Mouse (Mus musculus) liver, postnatal 0 days (tissue): Measurements from ENCODE around the gene Ccdc162. TPM values are rescaled to one million over a fixed set of nuclear protein-coding genes. Genes with fewer than 3 reads are reported as not detected.

ENCODE experiments used
- ATAC-seq: fragments of 200-750 bp; cut with Nextera tagmentation; 2 replicates; pipeline ENCODE4 v1.8.0; 2017; ENCODE audit warnings: mild to moderate bottlenecking, moderate library complexity
- DNase-seq: peaks from one replicate; pipeline ENCODE4 v3.0.0-alpha.2; 2016
- H3K27ac ChIP-seq: fragments of 300-500 bp; sonication (generic); 2 replicates; pipeline ENCODE4 v1.5.1; 2014; ENCODE audit warnings: antibody characterized with exemption, moderate library complexity, mild to moderate bottlenecking, low read depth
- H3K27me3 ChIP-seq: fragments of 300-500 bp; sonication (generic); 2 replicates; pipeline ENCODE4 v1.6.1; 2014; ENCODE audit warnings: low read length, control low read depth, mixed read lengths; ENCODE audit not compliant: insufficient read depth
- H3K36me3 ChIP-seq: fragments of 300-500 bp; sonication (generic); replicated peaks from 2 replicates; pipeline ENCODE4 v1.6.1; 2014; ENCODE audit warnings: mild to moderate bottlenecking, control low read depth, low read length, moderate library complexity, mixed read lengths; ENCODE audit not compliant: insufficient read depth
- H3K4me1 ChIP-seq: fragments of 300-500 bp; sonication (generic); 2 replicates; pipeline ENCODE4 v1.6.1; 2014; ENCODE audit warnings: antibody characterized with exemption, mild to moderate bottlenecking, control low read depth; ENCODE audit not compliant: insufficient read depth
- H3K4me2 ChIP-seq: fragments of 300-500 bp; sonication (generic); 2 replicates; pipeline ENCODE4 v1.6.1; 2014; ENCODE audit warnings: low read depth, mild to moderate bottlenecking, low read length, moderate library complexity, mixed read lengths
- H3K4me3 ChIP-seq: fragments of 300-500 bp; sonication (generic); 2 replicates; pipeline ENCODE4 v1.5.1; 2014; ENCODE audit warnings: low read depth, low read length
- H3K9ac ChIP-seq: fragments of 300-500 bp; sonication (generic); replicated peaks from 2 replicates; pipeline ENCODE4 v1.6.1; 2014; ENCODE audit warnings: mild to moderate bottlenecking, moderate library complexity
- H3K9me3 ChIP-seq: fragments of 300-500 bp; sonication (generic); 2 replicates; pipeline ENCODE4 v1.6.1; 2016; ENCODE audit warnings: mild to moderate bottlenecking, control low read depth, low read length, mixed read lengths
- CTCF ChIP-seq: sonication (generic); IDR thresholded peaks from 2 replicates; pipeline ENCODE4 v1.5.1; 2016; ENCODE audit warnings: antibody characterized with exemption, low read depth
- EP300 ChIP-seq: IDR thresholded peaks from 2 replicates; pipeline ENCODE4 v1.6.1; 2016; ENCODE audit warnings: antibody characterized with exemption, low read depth, mild to moderate bottlenecking
- WGBS: fragments of 180-500 bp; shearing (Covaris S2); extraction: QIAGEN DNeasy Blood & Tissue Kit; methylation state at CpG from one replicate; pipeline ENCODE4 v1.1.7; 2014; ENCODE audit not compliant: insufficient replicate concordance; 5-methylcytosine and 5-hydroxymethylcytosine counted together
- polyA plus RNA-seq: library from polyadenylated mRNA; unstranded; fragments of >200 nt; fragmentation: Nextera tagmentation; extraction: Ambion mirVana; gene quantifications from 2 replicates; pipeline ENCODE4 v1.2.1, GENCODE M21; 2015

Ccdc162 gene
- polyA plus RNA-seq, 1 experiment from 2014 or later: 0.62 TPM

DNA sequence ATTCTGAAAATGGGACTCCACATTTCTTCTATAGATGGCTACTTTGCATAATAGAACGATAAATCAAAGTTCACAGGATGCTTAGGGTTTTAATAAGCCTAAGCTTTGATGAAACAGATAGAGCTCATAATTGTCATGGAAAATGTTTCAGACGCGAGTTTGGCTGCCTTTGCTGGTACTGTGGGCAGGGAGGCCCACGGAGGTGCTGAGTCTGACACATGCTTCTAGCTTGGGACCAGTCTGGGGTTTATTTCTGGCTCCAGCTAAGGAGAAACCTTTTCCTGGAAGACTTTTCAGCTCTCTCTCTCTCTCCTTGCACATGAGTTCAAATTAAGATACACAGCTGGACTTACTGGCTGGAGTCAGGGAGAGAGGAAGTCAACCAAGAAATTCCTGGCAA is 144.2 kb downstream of the Ccdc162 start:
- no peak for DNase-seq
- H3K4me1 ChIP-seq: peaks cover 24% of the 10 kb centered on the region
- H3K36me3 ChIP-seq: no peaks in the 10 kb centered on the region
- no peak overlapping the region for H3K9ac ChIP-seq
- no peak overlapping the region for H3K4me2 ChIP-seq
- TF ChIP-seq CTCF: no peak
- no peak for TF ChIP-seq EP300
- ATAC-seq: no peak
- no peak overlapping the region for H3K27ac ChIP-seq
- H3K27me3 ChIP-seq: no peaks in the 10 kb centered on the region
- no peak overlapping the region for H3K4me3 ChIP-seq
- no peaks in the 10 kb centered on the region for H3K9me3 ChIP-seq
- 59% methylated on average over 4 of the region's 4 CpGs for WGBS

DNA sequence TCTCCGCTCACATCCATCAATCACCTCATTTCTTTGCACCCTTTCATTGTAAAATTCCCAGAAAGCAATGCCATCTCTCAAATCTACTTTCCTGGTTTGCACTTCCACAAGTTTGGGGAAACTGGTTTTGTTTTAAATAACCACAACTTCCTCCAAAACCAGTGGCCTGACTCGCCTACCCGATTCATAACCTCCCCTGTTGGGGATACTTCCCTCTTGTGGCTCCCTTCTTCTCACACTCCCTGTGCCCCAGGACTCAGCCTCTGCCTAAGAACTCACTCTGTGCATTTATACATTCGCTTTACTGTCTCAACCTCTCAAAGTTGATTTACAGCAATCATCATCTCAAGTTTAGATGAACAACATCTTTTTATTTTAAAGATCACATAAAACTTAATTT is 145.4 kb downstream of the Ccdc162 start:
- peaks cover 23% of the 10 kb centered on the region for H3K4me1 ChIP-seq
- no peak overlapping the region for H3K9ac ChIP-seq
- no peaks in the 10 kb centered on the region for H3K36me3 ChIP-seq
- DNase-seq: no peak
- TF ChIP-seq CTCF (no peak; the same call in 1 of the 2 replicates), EP300 (no peak)
- no peak overlapping the region for H3K27ac ChIP-seq
- no peak for ATAC-seq
- H3K9me3 ChIP-seq: no peaks in the 10 kb centered on the region
- no peaks in the 10 kb centered on the region for H3K27me3 ChIP-seq
- H3K4me3 ChIP-seq: no peak overlapping the region
- no peak overlapping the region for H3K4me2 ChIP-seq
- WGBS: 42% methylated on average over 4 of the region's 4 CpGs

DNA sequence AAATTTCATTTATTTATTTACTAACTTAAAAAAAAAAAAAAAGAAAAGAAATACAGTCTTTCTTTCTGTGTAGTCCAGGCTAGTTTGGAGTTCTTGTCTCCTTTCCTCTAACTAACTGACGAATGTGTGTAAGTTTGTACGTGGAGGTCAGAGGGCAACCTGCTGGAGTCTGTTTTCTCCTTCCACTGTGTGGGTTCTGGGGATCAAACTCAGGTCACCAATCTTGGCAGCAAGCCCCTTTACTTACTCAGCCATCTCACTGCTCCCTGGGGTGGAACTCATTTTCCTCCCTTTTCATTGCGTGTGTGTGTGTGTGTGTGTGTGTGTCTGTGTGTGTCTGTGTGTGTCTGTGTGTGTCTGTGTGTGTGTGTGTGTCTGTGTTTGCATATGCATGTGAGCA is 148.1 kb downstream of the Ccdc162 start:
- Histone ChIP-seq H3K4me3 (no peak overlapping the region), H3K9me3 (no peaks in the 10 kb centered on the region), H3K4me1 (peaks cover 9% of the 10 kb centered on the region), H3K27me3 (no peaks in the 10 kb centered on the region), H3K27ac (no peak overlapping the region), H3K9ac (no peak overlapping the region), H3K4me2 (no peak overlapping the region), H3K36me3 (no peaks in the 10 kb centered on the region)
- no peak for TF ChIP-seq CTCF
- TF ChIP-seq EP300: no peak
- DNase-seq (no peak), ATAC-seq (no peak)
- WGBS: 58% methylated on average over 3 of the region's 3 CpGs

DNA sequence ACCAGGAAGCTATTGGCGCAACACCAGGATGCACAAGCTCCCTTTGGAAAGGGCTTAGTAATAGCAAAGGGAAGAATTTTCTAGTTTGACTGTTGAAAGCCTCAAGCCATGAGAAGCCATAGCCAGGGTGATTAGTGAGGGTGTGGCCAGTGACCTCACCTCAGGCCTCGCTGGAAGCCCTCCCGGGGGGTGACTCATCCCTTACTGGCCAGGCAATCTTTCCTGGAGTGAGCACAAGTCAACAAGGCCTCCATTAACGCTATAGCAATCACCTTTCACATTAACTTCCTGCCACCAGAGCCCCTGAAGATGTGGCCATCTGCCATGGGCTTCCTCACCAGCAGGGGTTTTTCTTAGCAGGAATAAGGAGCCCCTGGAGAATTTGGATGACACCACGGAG is 151.3 kb downstream of the Ccdc162 start:
- no peak for TF ChIP-seq CTCF
- TF ChIP-seq EP300: no peak
- peak; percentile 32 for DNase-seq
- Histone ChIP-seq H3K27me3 (no peaks in the 10 kb centered on the region), H3K9ac (no peak overlapping the region), H3K9me3 (peaks cover 3% of the 10 kb centered on the region; the same call in 1 of the 2 replicates), H3K27ac (no peak overlapping the region), H3K4me1 (no peaks in the 10 kb centered on the region), H3K4me3 (no peak overlapping the region), H3K36me3 (no peaks in the 10 kb centered on the region), H3K4me2 (no peak overlapping the region)
- WGBS: 28% methylated on average over 5 of the region's 5 CpGs
- peak; percentile 71; the same call in 1 of the 2 replicates for ATAC-seq

DNA sequence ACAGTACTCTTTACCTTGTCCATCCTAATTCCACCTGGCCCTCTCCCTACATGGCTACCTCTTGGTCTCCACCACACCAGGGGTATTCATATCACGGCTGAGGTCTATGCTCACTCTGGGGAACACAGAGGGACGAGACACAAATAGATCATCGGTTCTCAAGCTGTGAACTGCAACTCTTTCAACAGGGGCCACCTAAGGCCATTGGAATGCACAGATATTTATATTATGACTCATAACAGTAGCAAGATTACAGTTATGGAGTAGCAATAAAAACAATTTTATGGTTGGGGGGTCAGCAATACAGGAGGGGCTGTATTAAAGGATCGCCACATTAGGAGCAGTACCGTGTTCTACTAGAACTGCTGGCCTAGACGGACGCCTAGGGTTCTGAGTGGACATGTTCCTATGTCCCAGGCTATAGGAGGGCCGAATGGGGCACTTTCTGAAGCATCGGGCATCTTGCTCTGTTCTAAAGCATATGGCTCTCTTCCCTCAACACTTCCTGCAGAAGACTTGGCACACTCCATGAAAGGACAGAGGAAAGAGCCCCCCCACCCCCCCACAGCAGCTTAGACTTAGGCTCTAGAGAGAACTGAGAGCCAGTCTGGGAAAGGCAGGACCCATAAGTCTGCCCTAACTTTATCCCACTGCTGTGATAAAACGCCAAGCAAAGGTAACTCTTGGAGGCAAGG is 154.6 kb downstream of the Ccdc162 start:
- Histone ChIP-seq H3K9me3 (peaks cover 8% of the 10 kb centered on the region), H3K27ac (no peak overlapping the region), H3K4me2 (no peak overlapping the region), H3K9ac (no peak overlapping the region), H3K27me3 (no peaks in the 10 kb centered on the region), H3K36me3 (no peaks in the 10 kb centered on the region), H3K4me3 (no peak overlapping the region), H3K4me1 (no peaks in the 10 kb centered on the region)
- DNase-seq: no peak
- WGBS: 83% methylated on average over 10 of the region's 10 CpGs
- ATAC-seq: no peak
- no peak for TF ChIP-seq EP300
- no peak for TF ChIP-seq CTCF

DNA sequence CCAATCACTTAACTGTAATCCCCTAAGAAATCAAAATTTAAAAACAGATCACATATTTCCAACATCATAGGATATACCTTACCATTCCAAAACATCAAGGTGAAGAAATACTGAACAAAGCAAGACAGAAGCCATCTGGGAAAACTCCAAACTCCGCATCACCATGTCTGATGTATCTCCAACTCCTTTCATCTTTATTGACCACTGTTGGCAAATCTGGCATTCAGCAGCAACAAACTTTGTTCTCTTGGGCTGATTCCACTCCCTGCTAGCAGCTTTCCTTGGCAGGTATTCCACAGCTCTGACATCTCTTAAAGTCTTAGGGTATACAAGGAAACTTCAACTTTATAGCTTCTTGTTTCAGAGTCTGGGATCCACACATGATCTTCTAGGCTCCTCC is 158.0 kb downstream of the Ccdc162 start:
- Histone ChIP-seq H3K27ac (no peak overlapping the region), H3K4me2 (no peak overlapping the region), H3K27me3 (no peaks in the 10 kb centered on the region), H3K4me3 (no peak overlapping the region), H3K9me3 (peaks cover 8% of the 10 kb centered on the region), H3K9ac (no peak overlapping the region), H3K4me1 (no peaks in the 10 kb centered on the region), H3K36me3 (no peaks in the 10 kb centered on the region)
- 84% methylated on average over 1 of the region's 1 CpGs for WGBS
- TF ChIP-seq EP300: no peak
- no peak for TF ChIP-seq CTCF
- DNase-seq (no peak), ATAC-seq (no peak)
